Mouse (Mus musculus): ENCODE measurements around the gene Stk4.

Stk4 gene

GRCm38 (mm10) chr2:164174649-164175395 is 104.7 kb downstream of the Stk4 start:
- no peak for DNase-seq

- no peak for DNase-seq
Observed at GRCm38 (mm10) chr2:164175850-164176249, 105.7 kb downstream of the Stk4 start.

- DNase-seq, result no peak
Observed at GRCm38 (mm10) chr2:164177831-164178230, 107.7 kb downstream of the Stk4 start.

- peak; percentile 68 for DNase-seq
Observed at GRCm38 (mm10) chr2:164180124-164180523, 110.0 kb downstream of the Stk4 start.

GRCm38 (mm10) chr2:164180770-164181169 is 110.6 kb downstream of the Stk4 start:
- DNase-seq, result no peak

- DNase-seq, result no peak
Observed at GRCm38 (mm10) chr2:164182692-164183255, 112.7 kb downstream of the Stk4 start, which contains the start of gene Wfdc5. Gene Wfdc5, minus strand, starts transcription at chr2:164182742.

GRCm38 (mm10) chr2:164183340-164183739 is 113.2 kb downstream of the Stk4 start:
- DNase-seq, result no peak

GRCm38 (mm10) chr2:164184145-164184719 is 114.1 kb downstream of the Stk4 start:
- no peak for DNase-seq

- peak; percentile 44 for DNase-seq
Observed at GRCm38 (mm10) chr2:164188722-164189121, 118.6 kb downstream of the Stk4 start.

- DNase-seq, result no peak
Observed at GRCm38 (mm10) chr2:164190576-164190975, 120.5 kb downstream of the Stk4 start, which contains the start of gene Wfdc12. Gene Wfdc12, minus strand, starts transcription at chr2:164190608.

- DNase-seq, result no peak
Observed at GRCm38 (mm10) chr2:164192279-164192678, 122.2 kb downstream of the Stk4 start.

GRCm38 (mm10) chr2:164194959-164195630 is 125.0 kb downstream of the Stk4 start:
- DNase-seq, result no peak

GRCm38 (mm10) chr2:164195971-164196699 is 126.0 kb downstream of the Stk4 start:
- DNase-seq, result no peak

GRCm38 (mm10) chr2:164196700-164196990 is 126.5 kb downstream of the Stk4 start:
- no peak for DNase-seq

- no peak for DNase-seq
Observed at GRCm38 (mm10) chr2:164199626-164200327, 129.7 kb downstream of the Stk4 start, which contains the start of gene Wfdc15a. Gene Wfdc15a, minus strand, starts transcription at chr2:164200130.

Measured in thymus, postnatal 4 days (tissue).